Mouse (Mus musculus) heart, embryonic 16.5 days (tissue): Measurements from ENCODE around the gene Rnf216. TPM values are rescaled to one million over a fixed set of nuclear protein-coding genes. Genes with fewer than 3 reads are reported as not detected.

Source experiments
- ATAC-seq: fragments of 200-750 bp; cut with Nextera tagmentation; replicated peaks from 2 replicates; pipeline ENCODE4 v1.8.0; 2017; ENCODE audit warnings: moderate number of reproducible peaks; ENCODE audit not compliant: insufficient read depth, low FRiP score; ENCODE audit errors: extremely low read depth
- H3K27ac ChIP-seq: fragments of 300-500 bp; sonication (generic); 2 replicates; pipeline ENCODE4 v1.5.1; 2014; ENCODE audit warnings: mild to moderate bottlenecking, low read length, control low read depth, moderate library complexity
- H3K27me3 ChIP-seq: fragments of 300-500 bp; sonication (generic); 2 replicates; pipeline ENCODE4 v1.6.1; 2014; ENCODE audit warnings: low read length, mixed read lengths; ENCODE audit not compliant: control insufficient read depth, insufficient read depth
- H3K36me3 ChIP-seq: fragments of 300-500 bp; sonication (generic); 2 replicates; pipeline ENCODE4 v1.6.1; 2014; ENCODE audit not compliant: control insufficient read depth, insufficient read depth
- H3K4me1 ChIP-seq: fragments of 300-500 bp; sonication (generic); 2 replicates; pipeline ENCODE4 v1.6.1; 2014; ENCODE audit warnings: low read length, mixed read lengths; ENCODE audit not compliant: control insufficient read depth, insufficient read depth
- H3K4me2 ChIP-seq: fragments of 300-500 bp; sonication (generic); 2 replicates; pipeline ENCODE4 v1.6.1; 2014; ENCODE audit warnings: low read depth, mild to moderate bottlenecking, control low read depth, low read length
- H3K4me3 ChIP-seq: fragments of 300-500 bp; sonication (generic); 2 replicates; pipeline ENCODE4 v1.5.1; 2014; ENCODE audit warnings: mild to moderate bottlenecking, control low read depth, low read length
- H3K9ac ChIP-seq: fragments of 300-500 bp; sonication (generic); 2 replicates; pipeline ENCODE4 v1.6.1; 2014; ENCODE audit warnings: low read length, control low read depth
- H3K9me3 ChIP-seq: fragments of 300-500 bp; sonication (generic); replicated peaks from 2 replicates; pipeline ENCODE4 v1.6.1; 2016; ENCODE audit warnings: low read length; ENCODE audit not compliant: control insufficient read depth
- WGBS: fragments of 180-500 bp; shearing (Covaris S2); extraction: QIAGEN DNeasy Blood & Tissue Kit; methylation state at CpG from one replicate; pipeline ENCODE4 v1.1.7; 2014; 5-methylcytosine and 5-hydroxymethylcytosine counted together
- polyA plus RNA-seq: library from polyadenylated mRNA; unstranded; fragments of >200 nt; fragmentation: Nextera tagmentation; extraction: Ambion mirVana; gene quantifications from 2 replicates; pipeline ENCODE4 v1.2.1, GENCODE M21; 2015

Rnf216 gene
- polyA plus RNA-seq, 1 experiment from 2014 or later = 22.7 TPM

GRCm38 (mm10) chr5:143076603-143077143 is 36.1 kb downstream of the Rnf216 start:
- Histone ChIP-seq H3K4me3 (no peak overlapping the region), H3K27me3 (no peaks in the 10 kb centered on the region), H3K4me1 (no peaks in the 10 kb centered on the region), H3K4me2 (no peak overlapping the region), H3K27ac (no peak overlapping the region), H3K36me3 (peaks cover 49% of the 10 kb centered on the region), H3K9me3 (no peaks in the 10 kb centered on the region), H3K9ac (no peak overlapping the region)
- WGBS = 85% methylated on average over 3 of the region's 3 CpGs
- ATAC-seq = no peak

- Histone ChIP-seq H3K4me1 (no peaks in the 10 kb centered on the region), H3K9ac (no peak overlapping the region), H3K4me3 (no peak overlapping the region), H3K36me3 (peaks cover 49% of the 10 kb centered on the region), H3K4me2 (no peak overlapping the region), H3K27me3 (no peaks in the 10 kb centered on the region), H3K27ac (no peak overlapping the region), H3K9me3 (no peaks in the 10 kb centered on the region)
- ATAC-seq = no peak
- WGBS = 87% methylated on average over 2 of the region's 2 CpGs
Measured at GRCm38 (mm10) chr5:143075987-143076386, 36.8 kb downstream of the Rnf216 start.

- H3K4me2 ChIP-seq = no peak overlapping the region
- H3K9ac ChIP-seq = no peak overlapping the region
- H3K4me1 ChIP-seq = peaks cover 4% of the 10 kb centered on the region
- no peak overlapping the region for H3K4me3 ChIP-seq
- no peaks in the 10 kb centered on the region for H3K9me3 ChIP-seq
- WGBS = 87% methylated on average over 2 of the region's 2 CpGs
- H3K27me3 ChIP-seq = no peaks in the 10 kb centered on the region
- H3K27ac ChIP-seq = no peak overlapping the region
- no peak for ATAC-seq
- peaks cover 30% of the 10 kb centered on the region for H3K36me3 ChIP-seq
Measured at GRCm38 (mm10) chr5:143069048-143069447, 43.7 kb downstream of the Rnf216 start.

- no peaks in the 10 kb centered on the region for H3K27me3 ChIP-seq
- 81% methylated on average over 3 of the region's 3 CpGs for WGBS
Measured at GRCm38 (mm10) chr5:143068382-143068781, 44.4 kb downstream of the Rnf216 start.

DNA sequence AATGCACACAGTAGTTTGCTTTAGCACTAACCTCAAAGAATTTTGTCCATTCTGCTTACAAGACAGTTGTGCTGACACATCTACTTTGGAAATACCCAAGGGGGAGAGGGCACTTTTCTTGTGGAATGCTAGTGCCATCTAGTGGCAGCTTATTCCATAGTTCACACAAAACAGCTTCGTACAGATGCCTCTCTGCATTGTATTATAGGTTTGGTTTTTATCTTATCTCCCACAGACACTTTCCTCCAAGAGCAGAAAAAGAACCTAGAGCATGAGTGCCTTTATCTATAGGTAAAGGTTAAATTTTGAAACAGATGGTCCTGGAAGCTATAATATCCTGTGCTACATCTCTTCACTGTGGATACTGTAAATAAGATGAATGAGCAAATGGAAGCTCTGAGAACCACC is 46.2 kb downstream of the Rnf216 start:
- no peak overlapping the region for H3K4me2 ChIP-seq
- H3K36me3 ChIP-seq = peaks cover 29% of the 10 kb centered on the region
- H3K27me3 ChIP-seq = no peaks in the 10 kb centered on the region
- ATAC-seq = no peak; the same call in 1 of the 2 replicates
- no peak overlapping the region for H3K27ac ChIP-seq
- no peak overlapping the region for H3K4me3 ChIP-seq
- peaks cover 6% of the 10 kb centered on the region for H3K4me1 ChIP-seq
- H3K9me3 ChIP-seq = no peaks in the 10 kb centered on the region
- 5% methylated on average over 1 of the region's 1 CpGs for WGBS
- H3K9ac ChIP-seq = no peak overlapping the region

More at GRCm38 (mm10) chr5:143068382-143068781, 44.4 kb downstream of the Rnf216 start:
- Histone ChIP-seq H3K4me1 (peaks cover 4% of the 10 kb centered on the region), H3K9ac (no peak overlapping the region), H3K27ac (no peak overlapping the region), H3K4me2 (no peak overlapping the region), H3K36me3 (peaks cover 32% of the 10 kb centered on the region), H3K9me3 (no peaks in the 10 kb centered on the region), H3K4me3 (no peak overlapping the region)
- no peak for ATAC-seq

- Histone ChIP-seq H3K9me3 (no peaks in the 10 kb centered on the region), H3K27ac (no peak overlapping the region), H3K4me1 (peaks cover 11% of the 10 kb centered on the region), H3K4me2 (no peak overlapping the region), H3K9ac (no peak overlapping the region), H3K36me3 (peaks cover 29% of the 10 kb centered on the region), H3K4me3 (no peak overlapping the region), H3K27me3 (no peaks in the 10 kb centered on the region)
- WGBS = 92% methylated on average over 1 of the region's 1 CpGs
- ATAC-seq = no peak
Measured at GRCm38 (mm10) chr5:143066096-143066495, 46.7 kb downstream of the Rnf216 start.

- no peak overlapping the region for H3K9ac ChIP-seq
- H3K27me3 ChIP-seq = no peaks in the 10 kb centered on the region
- peaks cover 16% of the 10 kb centered on the region for H3K4me1 ChIP-seq
- 78% methylated on average over 2 of the region's 2 CpGs for WGBS
- no peaks in the 10 kb centered on the region for H3K9me3 ChIP-seq
- peak overlapping the region; percentile 10; the same call in 1 of the 2 replicates for H3K27ac ChIP-seq
- H3K4me2 ChIP-seq = no peak overlapping the region
- ATAC-seq = no peak
- H3K36me3 ChIP-seq = peaks cover 29% of the 10 kb centered on the region
- H3K4me3 ChIP-seq = no peak overlapping the region
Measured at GRCm38 (mm10) chr5:143065230-143065629, 47.6 kb downstream of the Rnf216 start.

DNA sequence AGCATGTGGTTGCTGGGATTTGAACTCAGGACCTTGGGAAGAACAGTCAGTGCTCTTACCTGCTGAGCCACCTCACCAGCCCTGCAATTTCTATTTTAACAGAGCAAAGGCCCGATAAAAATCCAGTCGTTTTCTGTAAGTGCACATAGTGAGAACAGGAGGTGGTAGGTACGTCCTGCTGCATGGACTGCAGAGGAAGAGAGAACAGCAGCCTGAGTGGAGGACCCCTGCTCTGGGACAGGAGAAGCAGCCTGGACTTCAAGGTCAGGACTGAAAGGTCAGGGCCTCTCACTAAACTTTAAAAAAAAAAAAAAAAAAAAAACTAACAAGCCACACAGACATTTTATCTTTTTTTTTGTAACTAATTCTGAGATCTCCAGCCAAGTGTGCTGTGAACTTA is 50.5 kb downstream of the Rnf216 start:
- H3K9ac ChIP-seq = no peak overlapping the region
- H3K4me2 ChIP-seq = no peak overlapping the region
- H3K4me1 ChIP-seq = peaks cover 39% of the 10 kb centered on the region
- no peak for ATAC-seq
- peak overlapping the region; percentile 61 for H3K27ac ChIP-seq
- peaks cover 19% of the 10 kb centered on the region for H3K36me3 ChIP-seq
- no peaks in the 10 kb centered on the region for H3K27me3 ChIP-seq
- no peaks in the 10 kb centered on the region for H3K9me3 ChIP-seq
- H3K4me3 ChIP-seq = no peak overlapping the region
- WGBS = 65% methylated on average over 3 of the region's 3 CpGs

- H3K36me3 ChIP-seq = peaks cover 14% of the 10 kb centered on the region; the same call in 1 of the 2 replicates
- WGBS = 41% methylated on average over 3 of the region's 3 CpGs
- H3K9ac ChIP-seq = no peak overlapping the region
- H3K9me3 ChIP-seq = no peaks in the 10 kb centered on the region
- H3K4me2 ChIP-seq = no peak overlapping the region
- peaks cover 43% of the 10 kb centered on the region for H3K4me1 ChIP-seq
- H3K27me3 ChIP-seq = no peaks in the 10 kb centered on the region
- H3K27ac ChIP-seq = peak overlapping the region; percentile 64
- H3K4me3 ChIP-seq = no peak overlapping the region
- ATAC-seq = no peak; the same call in 1 of the 2 replicates
Measured at GRCm38 (mm10) chr5:143061511-143061910, 51.3 kb downstream of the Rnf216 start.
